Mouse (Mus musculus): ENCODE data around the gene Atmin.
A peak's percentile ranks its signal among the peaks of the same experiment; 100 is the strongest.

The Atmin gene

GRCm38 (mm10) chr8:116943161-116943554 is at the start of gene Atmin:
Atmin (plus strand) TSS chr8:116943393.
- peak; percentile 88 for DNase-seq (ENCODE audit: low spot score)

GRCm38 (mm10) chr8:116893938-116894337 is 49.3 kb upstream of the Atmin start:
- no peak for DNase-seq (ENCODE audit: low spot score)

GRCm38 (mm10) chr8:116895521-116895920 is 47.7 kb upstream of the Atmin start:
- DNase-seq (ENCODE audit: low spot score), result no peak

GRCm38 (mm10) chr8:116904736-116905135 is 38.5 kb upstream of the Atmin start:
- DNase-seq (ENCODE audit: low spot score), result peak; percentile 41

- DNase-seq (ENCODE audit: low spot score), result no peak
These were observed 37.9 kb upstream of the Atmin start for GRCm38 (mm10) chr8:116905252-116905651.

GRCm38 (mm10) chr8:116905836-116906235 is 37.4 kb upstream of the Atmin start:
- no peak for DNase-seq (ENCODE audit: low spot score)

- peak; percentile 69 for DNase-seq (ENCODE audit: low spot score)
These were observed 22.2 kb upstream of the Atmin start for GRCm38 (mm10) chr8:116921005-116921336.

- DNase-seq (ENCODE audit: low spot score), result peak; percentile 91
These were observed 21.7 kb upstream of the Atmin start, which contains the start of the genes Cmc2 and Cenpn for GRCm38 (mm10) chr8:116921337-116922059. Cmc2 (minus strand) TSS chr8:116921455. Cenpn (plus strand) TSS chr8:116921730.

- no peak for DNase-seq (ENCODE audit: low spot score)
These were observed 21.0 kb upstream of the Atmin start for GRCm38 (mm10) chr8:116922060-116922757.

GRCm38 (mm10) chr8:116923526-116923925 is 19.7 kb upstream of the Atmin start:
- DNase-seq (ENCODE audit: low spot score), result no peak

GRCm38 (mm10) chr8:116927880-116928279 is 15.3 kb upstream of the Atmin start:
- DNase-seq (ENCODE audit: low spot score), result peak; percentile 39

GRCm38 (mm10) chr8:116928588-116928987 is 14.6 kb upstream of the Atmin start:
- DNase-seq (ENCODE audit: low spot score), result no peak

- DNase-seq (ENCODE audit: low spot score), result no peak
These were observed 8.2 kb upstream of the Atmin start for GRCm38 (mm10) chr8:116934976-116935375.

- DNase-seq (ENCODE audit: low spot score), result no peak
These were observed 7.7 kb upstream of the Atmin start for GRCm38 (mm10) chr8:116935506-116935905.

- DNase-seq (ENCODE audit: low spot score), result no peak
These were observed 722 bp upstream of the Atmin start for GRCm38 (mm10) chr8:116942284-116943058.

GRCm38 (mm10) chr8:116943555-116944384 is 577 bp downstream of the Atmin start:
- no peak for DNase-seq (ENCODE audit: low spot score)

GRCm38 (mm10) chr8:116944385-116944696 is 1.1 kb downstream of the Atmin start:
- DNase-seq (ENCODE audit: low spot score), result no peak

GRCm38 (mm10) chr8:116945169-116945910 is 2.1 kb downstream of the Atmin start:
- no peak for DNase-seq (ENCODE audit: low spot score)

GRCm38 (mm10) chr8:116946268-116946838 is 3.2 kb downstream of the Atmin start:
- DNase-seq (ENCODE audit: low spot score), result no peak

GRCm38 (mm10) chr8:116946851-116947250 is 3.7 kb downstream of the Atmin start:
- no peak for DNase-seq (ENCODE audit: low spot score)

GRCm38 (mm10) chr8:116947589-116947988 is 4.4 kb downstream of the Atmin start:
- DNase-seq (ENCODE audit: low spot score), result no peak
